Mouse (Mus musculus): ENCODE measurements around the gene Asic2. TPM values are rescaled to one million over a fixed set of nuclear protein-coding genes. Genes with fewer than 3 reads are reported as not detected.
"Not testable (repeated sequence)": the region's sequence is repeated elsewhere in the genome, so short reads cannot be mapped to it uniquely, and the experiment has no call there.

Asic2 gene
- total RNA-seq, 2 experiments from 2014 or later: not detected

DNA sequence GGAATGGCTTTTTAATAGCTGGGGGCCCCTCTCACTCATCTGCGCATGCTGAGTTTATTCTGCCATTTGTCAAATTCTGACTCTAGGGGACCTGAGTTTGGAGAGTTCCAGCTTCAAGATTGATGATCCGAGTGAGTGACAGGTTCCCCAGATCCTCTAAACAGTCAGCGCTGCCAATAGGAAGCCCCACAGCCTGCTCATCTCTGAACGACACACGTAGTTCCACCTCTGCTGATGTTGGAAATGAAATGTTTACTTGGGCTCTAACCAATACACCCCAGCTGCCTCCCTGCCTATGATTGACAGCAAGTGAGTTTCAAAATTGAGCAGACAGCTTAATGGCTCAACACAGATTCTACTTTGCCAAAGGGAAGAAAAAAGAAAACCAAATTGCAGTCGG lies 685.1 kb downstream of the Asic2 start:
- DNase-seq: no peak

DNA sequence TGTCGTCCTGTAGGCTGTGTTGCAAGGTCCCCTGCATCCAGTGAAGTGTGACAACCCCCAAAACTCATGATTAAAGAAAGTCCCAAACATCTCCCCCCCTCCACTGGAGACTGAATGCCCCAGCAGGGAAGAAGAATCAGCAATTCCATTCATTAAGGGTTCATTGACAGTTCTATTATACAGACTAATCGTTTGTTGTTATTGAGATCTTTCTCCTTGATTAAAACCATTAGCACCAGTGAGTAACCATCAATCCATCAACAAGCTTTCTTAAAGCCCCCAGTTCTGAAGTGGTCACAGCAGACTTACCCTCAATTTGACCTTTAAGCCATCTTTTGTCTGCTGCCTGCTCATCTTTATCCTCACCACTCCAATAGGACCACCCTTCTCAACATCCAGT lies 688.2 kb downstream of the Asic2 start:
- no peak for DNase-seq

DNA sequence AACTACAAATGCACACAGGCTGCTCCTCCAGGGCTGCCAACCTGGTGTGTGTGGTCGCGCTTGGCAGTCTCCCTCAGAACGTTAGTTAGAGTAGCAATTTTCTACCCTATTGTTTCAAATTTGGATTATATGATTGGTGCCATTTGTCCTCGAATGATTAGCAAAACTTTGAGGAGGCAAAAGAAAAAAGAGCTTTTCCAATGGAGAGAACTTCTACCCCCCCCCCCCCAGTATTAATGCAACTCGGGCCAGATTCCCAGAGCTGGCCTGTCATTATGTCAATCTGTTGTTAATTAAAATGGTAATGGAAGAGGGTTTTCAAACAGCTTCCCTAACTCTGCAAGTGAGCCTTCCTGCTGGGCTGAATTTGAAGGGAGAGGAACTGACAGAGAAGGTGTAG lies 690.9 kb downstream of the Asic2 start:
- DNase-seq: no peak

DNA sequence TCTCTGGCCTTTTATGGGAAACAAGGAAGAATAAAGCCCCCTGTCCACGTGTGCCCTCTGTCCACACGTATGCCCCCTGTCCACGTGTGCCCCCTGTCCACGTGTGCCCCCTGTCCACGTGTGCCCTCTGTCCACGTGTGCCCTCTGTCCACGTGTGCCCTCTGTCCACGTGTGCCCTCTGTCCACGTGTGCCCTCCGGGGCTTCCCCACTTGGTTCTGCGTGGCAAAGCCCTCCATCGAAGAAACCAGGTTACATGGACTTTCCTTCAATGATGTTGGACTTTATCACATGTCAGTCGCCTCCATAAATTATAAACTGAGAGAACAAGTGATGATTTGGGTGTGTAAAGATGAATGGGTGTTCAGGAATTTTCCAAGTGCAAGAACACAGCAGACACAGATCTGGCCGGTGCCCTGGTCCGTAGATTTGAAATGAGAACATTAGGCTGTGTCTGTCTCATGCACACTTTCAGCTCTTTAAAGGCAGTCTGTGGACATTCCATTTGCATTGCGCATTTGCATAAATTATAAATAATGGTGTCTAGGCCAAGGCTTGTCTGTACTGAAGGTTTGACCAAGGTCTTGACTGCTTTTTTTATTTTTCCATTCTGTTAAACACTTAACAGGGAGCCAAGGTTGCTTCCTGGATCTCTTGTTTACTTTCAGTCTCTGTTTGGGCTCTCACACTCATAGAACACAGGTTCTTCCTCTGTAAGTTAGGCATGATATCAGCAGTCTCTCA lies 695.4 kb downstream of the Asic2 start:
- DNase-seq: no peak

DNA sequence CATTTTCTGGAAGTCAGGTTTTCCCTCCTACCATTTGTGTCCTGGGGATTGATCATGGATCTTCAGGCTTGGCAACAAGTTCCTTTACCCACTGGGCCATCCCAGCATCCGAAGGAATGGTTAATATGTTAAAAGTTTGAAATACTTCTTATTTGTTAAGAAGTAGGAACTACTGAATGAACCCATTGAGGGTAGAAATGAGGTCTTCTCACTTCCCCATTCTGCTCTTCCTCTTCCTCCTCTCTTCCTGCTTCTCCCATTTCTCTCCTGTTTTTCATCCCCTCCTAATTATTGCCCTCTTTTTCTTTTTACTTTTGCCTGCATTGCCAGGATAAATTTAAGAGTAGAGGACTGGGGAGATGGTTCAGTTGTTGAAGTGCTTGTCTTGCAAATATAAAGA lies 696.8 kb downstream of the Asic2 start:
- DNase-seq: no peak

DNA sequence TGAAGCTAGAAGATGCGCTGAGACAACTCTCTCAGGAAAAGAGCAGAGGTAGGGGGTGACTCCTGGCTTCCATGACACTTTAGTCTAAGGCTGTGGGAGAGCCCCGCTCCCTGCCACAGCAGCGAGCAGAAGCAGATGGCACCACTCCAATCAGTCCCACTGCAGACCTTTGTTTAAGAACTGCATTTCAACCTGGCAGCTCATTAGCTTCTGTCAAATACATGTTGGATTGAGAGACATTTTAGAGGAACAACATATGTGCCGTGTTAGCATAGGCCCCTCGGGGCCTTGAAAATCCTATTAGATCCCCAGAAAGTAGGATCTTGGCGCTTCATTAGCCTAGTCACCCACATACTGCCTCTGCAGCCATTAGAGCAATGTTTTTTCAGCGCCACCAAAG lies 697.7 kb downstream of the Asic2 start:
- no peak for DNase-seq

DNA sequence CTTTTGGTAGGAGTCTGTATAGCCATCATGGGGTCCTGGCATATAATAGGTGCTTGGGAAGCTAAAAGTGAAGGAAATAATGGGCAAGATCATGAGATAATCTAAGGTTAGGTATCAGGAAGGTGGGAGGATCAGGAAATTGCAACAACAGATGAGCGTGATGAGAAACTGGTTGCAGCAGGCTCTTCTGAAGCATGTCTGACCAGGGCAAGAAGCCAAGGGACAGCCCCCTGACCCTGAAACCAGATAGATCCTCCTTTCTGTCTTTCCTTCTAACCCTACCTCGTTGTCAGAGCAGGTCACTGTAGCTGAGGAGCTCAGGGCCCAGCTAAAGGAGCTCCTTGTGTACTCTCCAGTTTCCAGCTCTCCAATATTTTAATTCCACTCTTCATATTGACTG lies 704.5 kb downstream of the Asic2 start:
- DNase-seq: no peak

DNA sequence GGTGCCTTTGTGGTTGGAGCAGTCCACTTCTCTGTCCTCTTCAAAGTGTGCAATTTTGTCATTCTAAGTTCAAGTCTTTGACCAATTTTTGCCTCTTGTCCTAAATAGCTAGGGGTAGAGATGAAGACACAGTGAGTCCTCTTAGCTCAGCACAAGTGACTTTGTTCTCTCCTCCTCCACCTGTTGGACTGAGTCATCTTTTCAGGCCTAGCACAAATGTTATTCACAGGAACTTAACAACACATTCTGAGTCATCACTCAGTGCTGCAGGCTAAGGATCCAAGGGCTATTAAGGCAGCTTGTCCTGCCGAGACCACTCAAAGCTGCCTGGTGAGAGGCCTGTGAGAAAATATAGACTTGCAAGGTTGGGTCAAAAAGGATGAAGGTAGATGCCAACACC lies 705.1 kb downstream of the Asic2 start:
- no peak for DNase-seq

DNA sequence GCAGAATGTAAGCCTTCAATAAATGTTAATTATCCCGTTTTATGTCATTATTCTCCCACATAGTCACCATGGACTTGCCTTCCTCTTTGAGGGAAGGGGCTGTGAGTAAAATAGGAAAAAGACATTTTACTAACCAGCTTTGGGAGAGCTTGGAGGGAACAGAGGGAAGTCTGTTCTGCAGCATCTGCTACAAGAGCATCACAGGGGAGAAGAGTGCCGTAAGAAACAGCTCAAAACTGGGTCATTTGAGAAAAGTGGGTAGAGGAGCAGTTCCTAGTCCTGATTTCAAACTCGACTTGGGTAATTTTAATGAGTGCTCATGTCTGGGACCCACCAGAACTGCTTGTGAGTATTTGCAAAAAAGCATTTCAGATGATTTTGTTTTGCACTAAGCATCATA lies 707.0 kb downstream of the Asic2 start:
- no peak for DNase-seq

DNA sequence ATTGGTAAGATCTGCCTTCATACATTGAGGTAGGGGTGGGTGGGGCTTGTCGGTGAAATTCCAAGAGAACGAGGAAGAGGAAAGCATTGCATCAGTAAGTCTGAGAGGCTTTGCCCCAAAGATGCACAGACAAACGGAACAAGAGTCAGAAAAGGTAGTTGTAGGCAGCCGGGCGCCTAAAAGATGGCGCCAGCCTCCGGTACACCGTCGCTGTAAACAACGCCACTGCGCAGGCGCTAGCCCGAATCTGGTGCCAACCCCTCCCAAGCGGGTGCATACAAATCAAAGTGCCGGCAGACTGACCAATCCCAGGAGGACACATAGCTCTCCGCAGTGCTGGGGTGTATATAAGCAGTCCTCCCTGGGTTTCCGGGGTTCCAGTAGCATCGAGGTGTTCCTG lies 727.1 kb downstream of the Asic2 start:
- not testable (repeated sequence) for DNase-seq

DNA sequence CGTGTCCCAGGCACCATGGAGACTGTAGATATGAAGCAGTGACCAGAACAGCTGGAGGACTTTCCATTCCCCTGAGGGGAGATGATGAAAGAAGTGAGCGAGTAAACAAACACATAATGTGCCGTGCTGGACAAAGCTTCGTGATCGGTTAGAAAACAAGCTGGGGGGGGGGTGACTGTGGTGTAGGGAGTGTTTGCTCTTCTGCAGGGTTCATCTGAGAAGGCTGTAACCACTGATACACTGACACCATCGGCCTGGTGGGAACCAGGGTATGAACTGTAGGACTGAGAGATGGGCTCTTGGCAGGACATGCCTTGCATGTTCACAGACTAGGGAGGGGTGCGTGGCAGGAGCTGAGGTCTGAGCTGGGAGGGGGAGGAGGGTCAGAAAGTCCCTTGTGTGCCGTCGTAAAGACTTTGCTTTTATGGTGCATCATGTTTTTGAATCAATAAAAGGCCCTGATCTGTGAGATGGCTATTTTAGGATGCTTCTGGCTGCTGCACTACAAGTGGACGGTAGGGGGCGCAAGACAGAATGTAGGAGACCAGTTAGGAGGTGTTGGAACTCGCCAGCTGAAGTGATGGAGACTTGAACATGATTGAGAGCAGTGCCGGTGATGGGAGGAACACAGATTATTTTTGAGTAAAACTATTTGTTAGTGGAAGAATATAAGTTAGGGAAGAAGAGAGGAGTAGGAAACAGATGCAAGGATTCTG lies 728.1 kb downstream of the Asic2 start:
- no peak for DNase-seq

DNA sequence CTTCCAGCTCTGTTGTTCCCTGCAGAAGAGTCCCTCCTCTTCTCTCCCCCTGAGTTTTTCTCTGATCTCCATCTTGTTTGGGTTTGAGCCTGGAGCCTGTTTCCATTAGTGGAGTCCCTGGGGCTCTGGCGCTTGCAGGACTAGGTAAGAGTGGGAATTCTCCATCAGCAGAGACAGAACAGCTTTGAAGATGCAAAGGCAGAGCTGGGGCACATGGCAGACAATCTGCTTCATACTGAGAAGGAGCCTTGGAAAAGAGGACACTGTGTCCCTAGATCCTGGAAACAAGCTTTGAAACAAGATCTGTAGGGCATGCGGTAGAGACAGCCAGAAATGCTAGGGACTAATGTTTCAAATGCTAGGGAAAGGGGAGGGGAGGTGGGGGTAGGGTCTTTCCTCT lies 729.2 kb downstream of the Asic2 start:
- no peak for DNase-seq

DNA sequence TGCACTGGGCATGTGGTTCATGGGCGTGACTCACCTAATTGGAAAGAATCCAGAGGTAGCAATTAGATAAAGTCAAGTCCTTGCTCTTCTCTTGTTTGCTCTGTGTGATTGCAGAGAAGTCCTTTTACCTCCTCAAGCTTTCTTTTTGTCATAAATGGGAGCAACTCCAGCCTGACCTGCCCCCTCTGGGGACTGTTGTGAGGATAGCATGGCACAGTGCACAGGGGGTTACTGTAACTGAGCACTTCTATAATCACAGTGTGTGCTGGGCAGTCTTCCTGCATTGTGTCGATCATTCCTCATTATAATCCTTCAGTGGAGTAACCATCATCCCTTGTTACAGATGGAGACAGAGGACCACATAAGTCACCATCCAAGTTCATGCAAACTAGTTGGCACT lies 732.2 kb downstream of the Asic2 start:
- DNase-seq: no peak

DNA sequence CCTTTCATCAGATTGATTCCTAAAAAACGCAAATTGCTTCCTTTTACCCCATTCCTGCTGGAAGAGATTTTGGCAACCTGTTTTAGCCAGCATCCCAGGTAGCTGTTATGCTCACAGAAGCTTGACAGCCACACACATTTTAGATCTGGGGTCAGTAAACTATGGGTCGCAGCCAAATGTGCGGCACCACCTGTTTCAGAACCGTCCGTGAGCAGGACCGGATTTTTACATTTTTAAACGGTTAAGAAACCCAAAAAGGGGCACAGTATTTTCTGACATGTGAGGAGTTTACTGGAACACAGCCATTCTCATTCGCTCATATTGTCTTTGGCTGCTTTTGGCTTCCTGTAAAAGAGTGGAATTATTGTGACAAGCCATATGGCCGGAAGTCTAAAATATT lies 744.9 kb downstream of the Asic2 start:
- DNase-seq: no peak

DNA sequence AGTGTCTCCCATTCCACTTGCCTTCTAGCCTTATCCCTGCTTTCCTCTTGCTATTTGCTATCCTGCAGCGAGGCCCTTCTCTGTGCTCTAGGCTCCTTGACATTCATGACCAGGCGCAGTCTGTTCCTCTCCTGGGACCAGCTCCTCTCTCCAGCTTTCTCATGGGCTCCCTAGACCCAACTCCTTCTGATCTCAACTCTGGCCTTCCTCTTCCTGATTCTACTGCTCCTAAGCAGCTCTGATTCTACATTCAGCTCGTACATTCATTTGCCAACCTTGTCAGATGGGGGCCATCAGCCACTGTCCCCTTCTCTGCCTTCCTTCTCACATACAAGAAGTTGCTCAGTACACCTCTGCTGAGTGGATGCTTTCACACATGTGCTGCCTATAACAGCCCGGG lies 747.5 kb downstream of the Asic2 start:
- no peak for DNase-seq

DNA sequence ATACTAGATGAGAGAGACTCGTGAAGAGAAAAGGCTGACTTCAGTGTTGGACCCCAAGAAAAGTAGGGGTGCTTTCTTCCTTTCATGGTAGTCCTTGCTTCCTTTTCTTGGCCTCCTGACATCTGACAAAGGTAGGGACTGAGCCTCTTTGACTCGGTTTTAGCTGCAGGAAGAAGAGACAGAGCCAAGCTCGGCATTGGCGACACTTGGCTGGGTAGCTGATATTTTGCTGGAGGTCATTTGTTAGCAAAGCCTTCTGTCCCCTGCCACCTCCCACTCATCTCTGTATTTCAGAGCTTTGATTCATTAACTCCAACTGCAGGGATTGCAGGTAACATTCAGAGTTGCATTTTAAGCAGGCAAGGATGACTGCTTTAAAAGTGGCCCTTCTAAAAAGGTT lies 762.8 kb downstream of the Asic2 start:
- no peak for DNase-seq

DNA sequence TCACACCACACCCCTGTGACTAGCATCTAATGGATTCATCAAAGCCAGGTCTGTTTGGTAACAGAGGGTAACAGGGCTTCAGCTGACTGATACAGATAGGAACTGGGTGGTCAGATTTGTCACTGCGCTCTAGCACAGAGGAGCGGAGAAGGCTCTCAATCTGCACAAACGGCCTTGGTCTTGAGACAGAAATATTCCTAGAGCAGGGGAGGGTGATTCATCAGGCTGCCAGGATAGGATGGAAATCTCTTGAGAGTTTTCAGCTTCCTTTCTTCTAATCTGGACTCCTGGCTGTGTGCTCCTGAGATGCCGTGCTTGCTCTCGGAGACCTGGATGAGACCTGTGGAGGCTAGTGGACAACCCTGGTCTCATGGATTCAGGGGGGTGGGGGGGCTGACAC lies 765.7 kb downstream of the Asic2 start:
- DNase-seq: no peak

DNA sequence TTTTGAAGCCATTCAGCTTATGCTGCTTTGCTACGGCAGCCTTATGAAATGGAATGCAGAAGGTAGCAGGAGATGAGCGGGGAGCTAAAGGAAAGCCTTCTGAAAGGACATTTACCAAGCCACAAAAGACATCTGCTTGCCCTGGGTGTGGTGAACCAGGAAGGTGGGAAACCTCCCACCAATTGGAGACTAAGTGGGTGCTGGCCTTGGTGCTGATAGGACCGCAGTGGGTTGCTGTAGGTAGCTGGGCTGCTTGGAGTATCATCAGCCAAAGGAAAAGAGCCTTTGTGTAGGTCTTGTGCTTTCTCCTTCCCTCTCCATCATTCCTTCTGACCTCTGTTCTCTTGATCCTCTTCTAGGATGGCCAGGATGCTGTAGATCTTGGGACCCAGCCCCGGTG lies 774.4 kb downstream of the Asic2 start:
- DNase-seq: no peak

DNA sequence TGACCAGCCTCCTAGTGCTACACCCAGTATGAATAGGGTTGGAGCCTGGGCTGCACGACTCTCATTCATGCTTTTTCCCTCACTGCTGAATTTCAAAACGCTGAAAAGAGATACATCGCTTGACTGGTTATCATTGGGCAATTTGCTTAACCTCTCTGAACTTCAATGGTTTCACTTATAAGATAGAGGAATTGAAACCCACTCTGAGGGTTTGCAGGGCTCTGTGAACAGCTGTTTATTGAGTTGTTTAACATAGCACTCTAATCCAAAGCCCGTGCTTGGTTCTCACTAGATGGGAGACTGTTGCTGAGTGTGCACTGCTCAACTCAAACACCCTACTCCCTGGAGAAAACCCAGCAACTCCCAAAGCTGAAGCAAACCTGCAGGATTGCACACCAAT lies 776.1 kb downstream of the Asic2 start:
- no peak for DNase-seq

DNA sequence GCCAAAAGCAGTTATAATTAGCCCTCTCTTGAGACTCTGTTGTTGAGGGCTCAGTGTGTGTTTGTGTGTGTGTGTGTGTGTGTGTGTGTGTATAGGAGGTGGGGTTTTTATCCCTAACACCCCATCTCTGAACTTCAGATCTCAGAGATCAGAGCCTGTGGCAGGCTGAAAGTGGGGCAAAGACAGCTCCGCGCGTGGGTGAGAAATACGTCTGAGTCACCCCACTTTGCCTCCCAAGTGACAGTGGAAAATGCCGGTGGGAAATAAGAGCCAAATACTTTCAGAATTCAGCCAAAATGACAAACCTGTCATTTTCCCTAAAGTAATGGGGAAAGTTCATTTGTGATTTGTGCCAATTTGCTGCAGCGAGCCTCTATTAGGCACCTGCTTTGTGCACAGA lies 779.2 kb downstream of the Asic2 start:
- DNase-seq: no peak

DNA sequence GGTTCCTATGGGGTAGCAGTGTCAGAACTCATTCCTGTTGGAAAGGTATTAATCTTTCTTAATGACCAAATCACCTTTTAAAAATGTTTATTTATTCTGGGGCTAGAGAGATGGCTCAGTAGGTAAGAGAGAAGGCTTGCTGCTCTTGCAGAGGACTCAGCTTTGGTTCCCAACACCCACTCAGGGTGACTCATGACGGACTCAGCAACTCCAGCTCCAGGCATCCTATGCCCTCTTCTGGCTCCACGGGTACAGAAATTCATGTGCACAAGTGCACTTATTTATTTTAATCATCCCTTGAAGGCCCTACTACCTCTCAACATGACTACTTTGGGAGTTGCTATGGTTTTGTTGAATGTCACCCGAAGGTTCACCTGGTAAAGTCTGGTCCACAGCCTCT lies 780.4 kb downstream of the Asic2 start:
- DNase-seq: no peak

DNA sequence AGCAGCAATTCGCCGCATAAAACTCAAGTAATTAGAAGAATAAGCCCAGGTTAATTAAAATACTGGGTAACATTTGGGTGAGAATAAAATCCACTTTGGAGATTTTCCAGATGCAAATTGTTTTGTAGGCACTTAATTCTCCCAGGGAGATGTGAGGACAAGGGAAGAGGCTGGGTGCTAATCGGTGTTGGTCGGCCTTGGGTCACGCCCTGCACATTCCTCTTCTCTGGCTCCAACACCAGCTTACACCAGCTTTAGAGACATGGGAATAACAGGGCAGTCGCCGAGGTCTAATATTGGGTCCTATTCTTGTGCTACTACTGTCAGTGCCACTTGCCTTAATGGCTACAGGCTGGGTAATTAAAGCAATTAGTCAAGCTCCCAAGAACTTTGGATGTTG lies 783.5 kb downstream of the Asic2 start:
- no peak for DNase-seq

DNA sequence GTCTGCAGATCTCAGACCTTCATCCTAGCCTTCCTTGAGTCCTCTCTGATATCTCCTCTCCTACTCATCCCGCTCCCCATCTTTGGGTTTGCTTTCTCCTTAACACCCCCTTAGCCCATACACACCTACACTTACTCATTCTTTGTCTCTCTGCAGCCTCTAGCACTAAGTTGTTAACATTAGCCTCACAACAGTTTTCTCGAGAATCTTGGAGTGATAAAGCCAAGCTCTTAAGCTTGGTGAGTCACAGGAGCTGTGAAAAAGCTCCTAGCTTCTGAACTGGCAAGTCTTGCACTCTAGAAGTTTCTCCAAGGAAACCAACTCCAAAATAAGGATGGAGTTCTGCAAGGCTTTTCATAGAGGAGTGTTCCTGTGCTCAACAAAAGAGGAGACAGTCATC lies 803.4 kb downstream of the Asic2 start:
- DNase-seq: no peak

DNA sequence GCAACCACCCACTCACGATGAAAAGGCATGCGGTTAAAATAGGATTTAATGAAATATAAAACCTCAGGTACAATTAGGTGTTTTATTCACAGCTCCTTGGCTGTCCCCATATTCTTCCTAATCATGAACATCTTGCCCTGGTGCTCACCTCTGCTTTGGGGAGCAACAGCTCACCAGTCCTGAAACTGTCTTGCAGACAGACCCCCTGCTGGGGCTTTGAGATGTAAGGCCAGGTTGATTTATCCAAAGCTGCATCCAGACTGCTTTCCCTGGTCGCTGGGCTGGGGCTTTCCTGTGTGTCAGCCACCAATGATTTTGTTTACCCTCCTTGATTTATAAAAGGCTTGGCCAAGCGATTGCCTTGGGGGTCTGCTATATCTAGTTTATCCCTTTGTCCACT lies 805.2 kb downstream of the Asic2 start:
- no peak for DNase-seq

Data from gastrocnemius, postnatal 25 days (tissue).